Mouse (Mus musculus): ENCODE results near the gene Ncmap. TPM values are rescaled to one million over a fixed set of nuclear protein-coding genes. Genes with fewer than 3 reads are reported as not detected.

Ncmap gene
- polyA plus RNA-seq, 1 experiment: 0.81 TPM

- TF ChIP-seq POLR2A (IDR thresholded peaks at IDR 0.05; ENCODE audit: borderline replicate concordance, extremely low read depth, insufficient read depth, insufficient read length, poor library complexity, severe bottlenecking) (no peak), CTCF (IDR thresholded peaks at IDR 0.05; ENCODE audit: borderline replicate concordance, extremely low read depth, insufficient read depth, insufficient read length) (no peak)
- no peak for DNase-seq (ENCODE audit: low read depth)
Observed at GRCm38 (mm10) chr4:135336023-135336357, 62.0 kb downstream of the Ncmap start.

GRCm38 (mm10) chr4:135335327-135336022 is 62.6 kb downstream of the Ncmap start:
- TF ChIP-seq CTCF (IDR thresholded peaks at IDR 0.05; ENCODE audit: borderline replicate concordance, extremely low read depth, insufficient read depth, insufficient read length): no peak
- TF ChIP-seq POLR2A (IDR thresholded peaks at IDR 0.05; ENCODE audit: borderline replicate concordance, extremely low read depth, insufficient read depth, insufficient read length, poor library complexity, severe bottlenecking): no peak
- no peak for DNase-seq (ENCODE audit: low read depth)

GRCm38 (mm10) chr4:135326469-135326868 is 71.6 kb downstream of the Ncmap start:
- no peak for DNase-seq (ENCODE audit: low read depth)
- TF ChIP-seq CTCF (IDR thresholded peaks at IDR 0.05; ENCODE audit: borderline replicate concordance, extremely low read depth, insufficient read depth, insufficient read length) (no peak), POLR2A (IDR thresholded peaks at IDR 0.05; ENCODE audit: borderline replicate concordance, extremely low read depth, insufficient read depth, insufficient read length, poor library complexity, severe bottlenecking) (no peak)

- TF ChIP-seq POLR2A (IDR thresholded peaks at IDR 0.05; ENCODE audit: borderline replicate concordance, extremely low read depth, insufficient read depth, insufficient read length, poor library complexity, severe bottlenecking) (no peak), CTCF (IDR thresholded peaks at IDR 0.05; ENCODE audit: borderline replicate concordance, extremely low read depth, insufficient read depth, insufficient read length) (no peak)
- no peak for DNase-seq (ENCODE audit: low read depth)
Observed at GRCm38 (mm10) chr4:135326046-135326445, 72.0 kb downstream of the Ncmap start.

- TF ChIP-seq CTCF (IDR thresholded peaks at IDR 0.05; ENCODE audit: borderline replicate concordance, extremely low read depth, insufficient read depth, insufficient read length): no peak
- no peak for TF ChIP-seq POLR2A (IDR thresholded peaks at IDR 0.05; ENCODE audit: borderline replicate concordance, extremely low read depth, insufficient read depth, insufficient read length, poor library complexity, severe bottlenecking)
Observed at GRCm38 (mm10) chr4:135323021-135323420, 75.0 kb downstream of the Ncmap start.

More at GRCm38 (mm10) chr4:135323021-135323420, 75.0 kb downstream of the Ncmap start:
- DNase-seq (ENCODE audit: low read depth): no peak

Other genes starting within 250 kb of the Ncmap start
- 61.3 and 62.3 TPM in 2 replicates for gene Clic4, start 125.4 kb downstream of the Ncmap start, polyA plus RNA-seq (2012; rRNA removed)
- gene Srrm1, start 44.9 kb downstream of the Ncmap start, polyA plus RNA-seq (2012; rRNA removed): 76.9 and 133 TPM in 2 replicates
- gene Rcan3, start 35.6 kb upstream of the Ncmap start, polyA plus RNA-seq (2012; rRNA removed): 37.1 and 47.1 TPM in 2 replicates
- gene Stpg1, start 96.6 kb upstream of the Ncmap start, polyA plus RNA-seq (2012; rRNA removed): 0.32 and 0.60 TPM in 2 replicates
- 16.7 and 27.1 TPM in 2 replicates for gene Nipal3, start 96.8 kb upstream of the Ncmap start, polyA plus RNA-seq (2012; rRNA removed)
- gene Grhl3, start 175.4 kb upstream of the Ncmap start, polyA plus RNA-seq (2012; rRNA removed): 1.6 TPM in 2 replicates